Mouse (Mus musculus): ENCODE measurements around the gene Clmn.
"Not testable (repeated sequence)": the region's sequence is repeated elsewhere in the genome, so short reads cannot be mapped to it uniquely, and the experiment has no call there.

Clmn gene

GRCm38 (mm10) chr12:104838987-104839386 is 25.9 kb downstream of the Clmn start:
- no peak for DNase-seq (ENCODE audit: low read depth, low spot score)

GRCm38 (mm10) chr12:104838462-104838861 is 26.4 kb downstream of the Clmn start:
- no peak for DNase-seq (ENCODE audit: low read depth, low spot score)

- DNase-seq (ENCODE audit: low read depth, low spot score) = no peak
Measured at GRCm38 (mm10) chr12:104837957-104838401, 26.9 kb downstream of the Clmn start.

DNA sequence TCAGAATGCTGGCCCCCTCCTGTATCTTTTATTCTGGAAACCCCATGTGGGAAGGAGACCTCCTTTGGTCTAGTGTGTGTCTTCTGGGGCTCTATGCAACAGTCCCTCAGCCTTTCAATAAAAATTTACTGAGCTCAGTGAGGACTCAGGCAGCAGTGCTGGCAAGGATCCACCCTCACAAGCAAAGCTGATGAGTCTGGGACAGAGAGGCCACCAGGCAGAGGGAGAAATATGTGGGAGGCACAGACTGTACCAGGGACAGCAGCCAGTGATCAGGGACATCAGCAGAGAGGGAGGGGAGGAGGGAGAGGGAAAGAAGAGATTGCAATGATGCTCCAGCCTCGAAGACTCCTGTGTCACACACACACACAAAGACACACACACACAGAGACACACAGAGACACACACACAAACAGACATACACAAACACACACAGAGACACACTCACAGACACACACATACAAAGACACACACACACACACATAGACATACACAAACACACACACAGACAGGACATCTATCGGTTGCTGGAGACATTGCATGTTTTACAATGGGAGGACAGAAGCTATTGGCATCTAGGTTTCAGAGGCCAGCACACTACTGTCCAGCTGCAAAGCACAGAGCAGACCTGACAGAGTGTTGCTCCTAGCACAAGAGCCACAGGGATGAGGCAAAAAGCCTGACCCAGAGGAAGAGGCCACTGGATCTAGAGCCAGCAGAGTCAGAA is 27.6 kb downstream of the Clmn start:
- DNase-seq (ENCODE audit: low read depth, low spot score) = no peak

DNA sequence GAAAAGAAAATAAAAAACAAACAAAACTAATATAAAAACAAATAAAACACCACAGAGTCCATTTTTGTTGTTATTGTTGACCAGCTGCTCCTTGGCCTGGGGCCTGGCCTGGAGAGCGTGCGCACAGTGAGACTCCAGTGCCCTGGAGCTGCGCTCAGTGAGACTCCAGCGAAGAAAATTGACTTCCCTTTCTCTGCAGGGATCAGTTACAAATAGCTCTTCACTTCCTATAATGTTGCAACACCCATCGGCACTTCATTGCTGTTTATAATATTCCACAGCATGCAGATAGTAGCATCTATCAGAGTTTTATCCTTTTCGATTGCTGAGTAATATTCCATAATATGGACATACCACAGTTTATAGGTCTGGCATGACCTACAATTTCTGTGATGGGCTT is 28.6 kb downstream of the Clmn start:
- no peak for DNase-seq (ENCODE audit: low read depth, low spot score)

- no peak for DNase-seq (ENCODE audit: low read depth, low spot score)
Measured at GRCm38 (mm10) chr12:104835369-104836094, 29.3 kb downstream of the Clmn start.

DNA sequence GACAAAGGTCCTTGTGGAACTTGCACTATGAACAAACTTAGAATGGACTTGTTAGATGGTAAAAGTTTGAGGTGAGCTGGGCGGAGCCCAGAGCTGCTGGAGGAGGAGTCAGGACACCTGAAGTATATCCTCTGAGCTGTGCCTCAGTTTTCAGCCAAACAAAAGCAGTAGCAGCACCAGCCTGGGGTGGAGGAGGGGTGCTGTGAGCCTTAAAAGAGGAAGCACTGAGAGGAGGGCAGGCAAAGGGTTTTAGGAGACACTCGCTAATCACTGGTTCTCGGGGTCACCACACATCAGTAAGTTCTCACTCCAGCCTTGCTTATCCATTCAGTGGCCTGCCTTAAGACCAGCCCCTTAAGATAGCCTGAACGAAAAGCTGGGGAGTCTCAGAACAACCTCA is 30.1 kb downstream of the Clmn start:
- DNase-seq (ENCODE audit: low read depth, low spot score) = no peak

DNA sequence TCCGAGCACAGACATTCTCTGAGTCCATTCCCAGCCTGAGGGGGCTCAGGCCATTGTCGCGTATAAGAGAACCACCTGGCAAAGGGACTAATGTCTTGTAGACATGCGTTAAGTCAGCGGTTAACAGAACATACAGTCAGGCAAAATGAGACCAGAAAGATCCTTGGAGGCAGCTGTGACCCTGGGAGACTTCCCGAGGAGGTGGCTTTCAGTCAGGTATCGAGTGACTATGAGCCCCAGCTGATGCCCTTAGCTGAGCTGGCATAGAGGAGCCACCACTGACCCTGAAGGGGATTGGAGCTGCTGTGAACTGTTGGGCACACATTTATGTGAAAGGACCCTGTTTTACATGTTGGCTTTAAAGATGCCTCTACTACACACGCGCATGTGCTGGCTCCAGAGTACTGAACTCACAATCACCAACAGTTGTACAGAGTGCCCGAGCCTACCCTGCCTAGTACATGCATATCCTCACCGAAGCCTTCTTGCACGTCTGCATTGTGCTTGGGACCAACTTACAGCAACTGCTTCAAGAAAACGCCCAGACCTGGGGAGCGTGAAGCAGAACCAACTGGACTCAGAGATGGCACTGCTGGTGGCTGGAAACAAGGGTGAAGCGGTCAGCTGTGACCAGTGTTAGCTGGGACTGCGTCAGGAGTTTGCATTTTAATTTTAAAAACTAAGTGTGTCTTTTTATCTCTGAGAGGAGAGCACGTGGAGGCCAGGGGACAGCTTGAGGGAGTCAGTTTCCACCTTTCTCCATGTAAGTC is 34.0 kb downstream of the Clmn start:
- no peak for DNase-seq (ENCODE audit: low read depth, low spot score)

GRCm38 (mm10) chr12:104830283-104830639 is 34.6 kb downstream of the Clmn start:
- DNase-seq (ENCODE audit: low read depth, low spot score) = peak; percentile 44

GRCm38 (mm10) chr12:104829596-104830282 is 35.1 kb downstream of the Clmn start:
- peak; percentile 63 for DNase-seq (ENCODE audit: low read depth, low spot score)

DNA sequence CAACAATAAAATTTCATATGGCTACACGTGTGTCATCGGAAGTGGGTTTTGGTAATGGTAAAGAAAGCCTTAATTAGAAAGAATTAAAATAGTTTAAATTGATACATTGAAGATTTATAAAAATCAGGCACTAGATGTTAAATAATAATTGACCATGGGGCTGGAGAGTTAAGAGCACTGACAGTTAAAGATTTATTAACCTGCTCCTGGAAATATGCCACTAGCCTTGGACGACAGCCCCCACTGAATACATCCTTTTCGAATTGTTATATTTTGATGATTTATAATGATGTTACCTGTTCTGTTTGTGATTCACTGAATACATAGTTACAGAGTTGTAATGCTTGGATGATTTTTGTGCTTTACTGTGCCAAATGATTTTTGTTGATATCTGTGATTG is 35.9 kb downstream of the Clmn start:
- not testable (repeated sequence) for DNase-seq (ENCODE audit: low read depth, low spot score)

DNA sequence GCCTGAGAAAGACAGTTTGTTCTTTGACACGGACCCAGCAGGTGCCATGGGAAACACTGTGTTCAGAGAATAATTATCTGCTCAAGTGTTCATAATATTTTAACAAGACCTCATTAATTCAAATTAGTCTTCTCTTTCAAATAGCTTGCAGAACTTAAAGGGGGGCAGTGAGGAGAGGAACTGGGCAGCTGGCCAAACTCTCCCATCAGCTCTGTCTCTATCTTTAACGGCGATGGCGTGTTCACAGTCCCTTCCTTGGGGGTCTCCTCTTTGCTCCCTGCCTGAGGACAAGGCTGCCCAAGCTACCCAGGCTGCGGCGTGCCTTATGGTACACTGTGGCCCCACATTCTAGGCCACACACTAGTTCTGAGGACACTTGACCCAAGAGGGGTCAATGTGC is 37.2 kb downstream of the Clmn start:
- no peak for DNase-seq (ENCODE audit: low read depth, low spot score)

DNA sequence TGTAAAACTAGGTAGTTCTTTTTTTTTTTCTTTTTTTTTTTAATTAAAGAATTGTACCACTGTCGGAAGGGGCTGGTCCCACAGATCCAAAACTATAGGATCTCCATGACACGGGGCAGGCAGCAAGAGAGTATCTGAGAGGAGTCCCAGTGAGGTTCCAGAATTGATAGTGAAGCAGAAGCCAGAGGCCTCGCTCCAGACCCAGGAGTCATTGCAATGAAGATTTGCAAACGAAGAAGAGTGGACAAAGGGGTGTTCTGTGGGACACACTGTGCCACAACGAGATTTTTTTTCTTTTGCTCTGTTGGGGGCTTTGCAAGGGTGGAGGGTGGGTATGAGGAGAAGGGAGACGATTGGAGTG is 40.0 kb downstream of the Clmn start:
- DNase-seq (ENCODE audit: low read depth, low spot score) = no peak

DNA sequence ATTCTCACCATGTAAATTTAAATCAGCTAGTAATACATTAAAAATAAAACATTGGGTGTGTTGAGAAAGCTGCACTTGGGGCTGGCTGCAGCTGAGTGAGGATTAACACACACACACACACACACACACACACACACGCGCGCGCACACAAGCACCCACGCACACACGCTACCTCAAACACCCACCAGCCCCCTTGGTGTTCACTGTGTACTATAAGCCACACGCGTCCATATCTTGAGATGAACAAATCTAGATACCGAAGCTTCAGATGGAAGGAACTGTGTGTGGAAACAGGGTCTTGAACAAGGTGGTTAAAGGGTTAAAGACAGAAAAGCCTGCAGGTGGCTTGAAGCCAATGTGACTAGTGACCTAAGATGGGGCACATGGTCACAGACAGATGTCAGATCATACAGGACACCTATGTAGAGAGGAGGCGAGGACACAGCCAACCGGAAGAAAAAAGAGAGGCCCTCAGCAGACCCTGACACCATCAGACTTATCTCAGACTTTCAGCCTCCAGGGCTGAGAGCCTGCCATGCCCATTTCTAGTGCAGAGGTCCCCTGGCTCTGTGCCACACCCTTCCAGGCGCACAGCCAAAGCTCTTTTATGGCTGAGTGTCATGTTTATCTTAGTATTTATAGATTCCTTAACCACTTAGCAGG is 40.5 kb downstream of the Clmn start:
- no peak for DNase-seq (ENCODE audit: low read depth, low spot score)

- no peak for DNase-seq (ENCODE audit: low read depth, low spot score)
Measured at GRCm38 (mm10) chr12:104823722-104824121, 41.2 kb downstream of the Clmn start.

DNA sequence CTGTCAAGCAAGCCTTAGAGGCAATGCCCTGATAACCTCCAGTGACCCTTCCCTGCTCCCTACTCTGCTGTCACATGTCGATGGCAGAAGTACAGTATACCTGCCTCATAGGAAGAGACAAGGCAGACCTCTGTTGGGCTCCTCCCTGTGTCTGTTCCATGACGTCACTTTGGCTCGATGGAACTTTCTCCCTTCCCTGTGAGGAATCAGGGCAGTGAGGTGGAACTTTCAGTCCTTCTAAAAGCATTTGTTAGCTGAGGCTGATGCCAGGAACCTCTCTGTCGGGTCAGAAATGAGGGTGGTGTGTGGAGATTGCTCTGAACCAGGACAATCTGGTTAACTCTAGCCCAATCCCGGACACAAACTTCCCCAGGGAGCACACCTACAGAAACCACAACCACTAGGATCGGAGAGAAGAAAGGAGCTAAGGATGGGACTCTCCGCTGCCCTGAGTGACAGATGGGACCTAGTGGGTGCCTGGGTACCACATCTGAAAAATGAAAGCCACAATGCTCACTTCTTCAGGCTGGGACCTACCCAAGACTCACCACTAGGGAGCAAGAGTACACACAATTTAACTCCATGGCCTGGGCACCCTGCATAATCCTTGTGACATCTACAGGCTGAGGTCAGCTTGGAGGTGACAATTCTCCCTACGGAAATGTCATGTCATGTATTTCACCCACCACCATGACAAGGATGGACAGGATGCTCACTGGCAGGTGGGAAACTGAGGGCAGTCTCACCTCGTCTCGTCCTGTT is 41.9 kb downstream of the Clmn start:
- DNase-seq (ENCODE audit: low read depth, low spot score) = no peak

DNA sequence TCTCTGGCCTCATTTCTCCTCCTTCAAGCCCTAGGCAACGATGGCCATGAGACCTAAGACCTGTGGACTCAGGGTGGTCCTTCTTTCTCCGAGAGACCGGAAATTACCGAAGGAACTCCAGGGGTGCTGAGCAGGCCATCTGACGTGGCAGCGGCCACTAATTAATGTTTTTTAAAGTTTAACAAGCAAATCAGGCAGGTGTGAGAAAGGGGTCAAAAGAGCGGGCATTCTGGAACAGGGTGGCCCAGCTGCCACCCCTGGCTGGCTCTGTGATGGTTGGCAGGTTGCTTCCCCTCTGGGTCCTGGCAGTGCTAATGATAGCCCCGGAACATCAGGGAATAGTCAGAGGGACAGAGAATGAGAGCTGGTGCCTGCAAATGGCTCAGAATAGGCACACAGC is 42.7 kb downstream of the Clmn start:
- DNase-seq (ENCODE audit: low read depth, low spot score) = no peak

- no peak for DNase-seq (ENCODE audit: low read depth, low spot score)
Measured at GRCm38 (mm10) chr12:104820061-104820460, 44.8 kb downstream of the Clmn start.

DNA sequence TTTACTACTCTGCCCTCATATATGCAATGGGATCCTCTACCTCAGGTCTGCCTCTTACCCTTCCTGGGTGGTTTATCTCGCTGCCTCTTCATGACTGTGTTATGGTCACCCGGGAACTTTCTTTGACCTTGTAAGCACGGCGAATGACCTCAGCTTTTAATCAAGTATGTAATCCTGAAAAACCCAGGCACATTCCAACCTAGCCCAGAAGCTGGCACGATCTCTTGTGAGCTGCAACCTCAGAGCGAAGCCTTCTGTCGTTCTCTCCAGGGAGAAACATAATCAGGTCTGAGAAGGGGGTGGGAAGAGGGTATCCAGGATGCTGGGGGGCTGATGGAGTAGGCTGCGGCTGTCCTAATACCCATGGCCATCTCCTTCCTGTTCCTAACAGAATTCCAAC is 45.8 kb downstream of the Clmn start:
- no peak for DNase-seq (ENCODE audit: low read depth, low spot score)

DNA sequence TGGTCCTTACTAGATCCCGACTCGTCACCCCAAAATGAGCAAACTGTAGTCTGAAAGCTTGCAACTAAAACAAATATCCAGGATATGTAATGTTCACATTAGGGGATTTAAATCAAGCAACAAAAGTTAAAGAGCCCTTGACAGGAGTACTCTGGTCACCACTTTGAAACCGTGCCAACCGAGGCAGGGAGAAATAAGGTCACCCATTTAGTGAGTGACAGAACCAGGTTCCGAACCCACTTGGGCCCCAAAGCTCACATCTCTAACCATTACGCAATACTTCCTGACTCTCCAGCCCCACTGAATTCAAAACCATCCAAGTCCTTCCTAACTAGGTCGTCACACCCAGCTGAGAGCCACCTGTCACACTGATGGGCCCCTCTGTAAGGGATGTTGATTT is 46.8 kb downstream of the Clmn start:
- DNase-seq (ENCODE audit: low read depth, low spot score) = no peak
